Mouse (Mus musculus) layer of hippocampus, adult 18-20 months (tissue): ENCODE data around the gene Tmem38b. TPM values are rescaled to one million over a fixed set of nuclear protein-coding genes. Genes with fewer than 3 reads are reported as not detected.
"Not testable (repeated sequence)": the region's sequence is repeated elsewhere in the genome, so short reads cannot be mapped to it uniquely, and the experiment has no call there.

Experiments used
- DNase-seq, 2 experiments: peaks; one replicate each; pipeline ENCODE4 v3.0.0; 2022; ENCODE audit warnings: low spot score in 2 of 2
- long read RNA-seq: library from polyadenylated mRNA; stranded (forward); transcript quantifications from one replicate; pipeline ENCODE4 v2.0.0, GENCODE M21; 2021
- total RNA-seq, 2 experiments: library from RNA; stranded (reverse); gene quantifications; 2 replicates each; pipeline ENCODE4 v1.2.3; 2021

Tmem38b gene
- total RNA-seq, result 10 to 100 TPM; 16.9 to 19.1 TPM
- long read RNA-seq, transcript Tmem38b-201 (6 exons, 2,862 nt), result major isoform, 15 of 18 reads
- long read RNA-seq, partial matches to known transcripts, result 0 of 18 reads
- long read RNA-seq, other reads (novel, unspliced or antisense), result 3 of 18 reads

GRCm38 (mm10) chr4:53825821-53826605, at the start of gene Tmem38b:
Tmem38b (plus strand) TSS chr4:53826045.
- DNase-seq, result peak; percentile 37 to 76

DNA sequence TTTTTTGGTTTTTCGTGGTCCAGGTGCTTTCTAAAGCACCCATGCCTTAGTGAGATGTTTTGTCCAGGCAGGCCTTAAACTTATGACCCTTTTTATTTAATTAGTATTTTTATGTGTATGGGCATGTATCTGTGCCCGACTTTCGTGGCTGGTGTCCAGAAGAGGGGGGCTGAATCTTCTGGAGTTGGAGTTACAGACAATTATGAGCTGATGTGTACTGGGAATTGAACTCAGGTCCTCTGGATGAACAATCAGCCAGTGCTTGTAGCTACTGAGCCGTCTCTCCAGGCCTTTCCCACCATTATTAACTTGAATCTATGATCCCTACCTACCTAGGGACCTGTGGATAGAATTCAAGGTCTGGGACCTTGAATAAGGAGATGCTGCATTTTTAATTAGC, 44.4 kb upstream of the Tmem38b start:
- no peak for DNase-seq

DNA sequence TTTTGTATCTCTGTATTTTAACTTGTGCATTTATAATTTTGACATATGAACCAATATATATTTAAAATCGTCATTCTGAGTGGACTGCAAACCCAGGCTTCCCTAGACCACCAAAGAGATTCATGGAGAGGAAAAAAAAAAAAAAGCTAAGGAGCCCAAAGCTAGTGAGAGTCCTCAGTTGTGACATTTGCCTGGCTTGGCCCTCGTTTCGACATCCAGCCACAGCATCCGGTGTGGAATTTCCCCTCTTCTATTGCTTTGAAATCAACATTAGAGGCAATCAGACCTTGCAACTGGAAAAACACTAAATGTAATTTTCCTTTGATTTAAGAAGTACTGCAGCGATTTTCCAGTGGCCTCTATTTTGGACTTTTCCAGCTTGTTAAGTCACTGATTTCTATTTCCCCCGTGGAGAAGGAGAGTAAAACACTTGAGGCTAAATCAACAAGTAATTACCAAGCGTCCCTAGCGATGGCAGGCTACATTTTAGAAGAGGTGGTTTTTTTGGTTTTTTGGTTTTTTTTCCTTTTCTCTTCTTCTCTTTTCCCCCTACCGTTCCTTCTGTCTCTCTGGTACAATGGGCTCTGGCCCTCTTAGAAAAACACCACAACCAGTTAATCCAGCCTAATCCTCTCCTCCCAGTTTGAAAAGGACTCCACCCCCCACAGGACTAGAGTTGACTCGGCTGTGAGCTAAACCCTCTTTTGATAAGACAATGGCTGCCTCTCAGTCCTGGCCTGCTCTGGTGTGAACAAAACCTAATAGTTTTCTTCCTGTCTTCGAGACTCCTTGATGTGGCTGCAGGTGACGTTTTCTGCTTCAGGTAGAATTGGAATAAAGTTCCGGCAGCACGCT, 43.4 kb upstream of the Tmem38b start:
- DNase-seq, result no peak

DNA sequence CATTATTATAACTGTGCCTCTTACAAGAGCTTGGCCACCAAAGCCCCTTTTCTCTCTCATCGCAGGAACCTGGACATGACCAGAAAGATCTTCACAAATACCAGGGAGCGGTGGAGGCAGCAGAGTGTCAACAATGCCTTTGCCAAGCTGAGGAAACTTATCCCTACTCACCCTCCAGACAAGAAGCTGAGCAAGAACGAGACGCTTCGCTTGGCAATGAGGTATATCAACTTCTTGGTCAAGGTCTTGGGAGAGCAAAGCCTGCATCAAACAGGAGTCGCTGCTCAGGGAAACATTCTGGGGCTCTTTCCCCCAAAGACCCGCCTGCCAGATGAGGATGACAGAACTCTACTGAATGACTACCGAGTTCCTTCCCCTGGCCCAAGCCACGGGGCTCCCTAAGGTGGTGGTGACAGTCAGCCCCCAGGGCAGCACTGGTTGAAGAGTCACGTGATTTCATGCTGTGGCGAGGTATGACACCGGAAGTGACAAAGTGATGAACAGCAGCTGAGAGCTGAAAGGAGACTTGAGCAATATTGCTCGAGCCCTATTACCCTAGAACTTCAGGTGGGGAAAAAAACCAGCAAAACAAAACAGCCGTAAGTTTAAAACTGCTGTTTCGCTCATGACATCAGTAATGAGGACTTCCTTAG, 40.0 kb upstream of the Tmem38b start:
- DNase-seq, result no peak

- no peak for DNase-seq
Measured at GRCm38 (mm10) chr4:53786851-53787250, 39.0 kb upstream of the Tmem38b start.

DNA sequence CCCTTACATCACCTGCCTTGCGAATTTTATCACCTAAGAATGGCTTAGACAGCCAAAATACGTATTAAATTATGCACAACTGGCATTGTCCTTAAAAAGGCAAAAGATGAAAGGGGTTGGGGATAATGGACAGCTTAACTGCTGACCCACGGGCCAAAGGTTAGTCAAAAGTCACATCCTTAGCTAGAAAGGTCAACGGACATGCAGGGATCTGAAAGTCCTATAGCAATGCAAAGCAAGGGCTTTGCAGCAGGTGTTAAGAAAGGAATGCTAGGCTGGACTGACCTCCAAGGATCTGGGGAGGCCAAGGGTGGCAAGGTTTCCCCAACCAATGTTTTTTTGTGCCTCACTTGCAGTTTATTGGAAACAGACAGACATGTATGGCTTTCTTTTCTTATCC, 36.5 kb upstream of the Tmem38b start:
- no peak for DNase-seq

GRCm38 (mm10) chr4:53794257-53794966, 31.4 kb upstream of the Tmem38b start:
- no peak for DNase-seq

DNA sequence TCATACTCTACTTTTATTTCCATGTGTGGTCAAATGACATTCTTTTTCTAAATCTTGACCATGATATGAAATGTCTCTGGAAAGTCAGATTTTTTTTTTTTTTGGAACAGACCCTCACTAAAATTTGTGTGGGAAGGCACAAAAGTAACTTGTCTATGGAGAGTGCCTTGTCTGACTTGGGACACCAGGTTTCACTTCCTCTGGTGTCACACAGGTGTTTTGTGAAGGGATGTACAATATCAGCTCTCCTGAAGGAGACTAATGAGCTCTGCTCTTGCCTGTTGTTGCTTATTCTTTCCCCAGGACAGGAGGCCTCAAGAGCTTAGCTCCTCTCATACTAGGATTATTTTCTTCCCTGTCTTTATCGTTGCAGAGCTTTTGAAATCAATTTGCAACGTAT, 30.8 kb upstream of the Tmem38b start:
- no peak for DNase-seq

DNA sequence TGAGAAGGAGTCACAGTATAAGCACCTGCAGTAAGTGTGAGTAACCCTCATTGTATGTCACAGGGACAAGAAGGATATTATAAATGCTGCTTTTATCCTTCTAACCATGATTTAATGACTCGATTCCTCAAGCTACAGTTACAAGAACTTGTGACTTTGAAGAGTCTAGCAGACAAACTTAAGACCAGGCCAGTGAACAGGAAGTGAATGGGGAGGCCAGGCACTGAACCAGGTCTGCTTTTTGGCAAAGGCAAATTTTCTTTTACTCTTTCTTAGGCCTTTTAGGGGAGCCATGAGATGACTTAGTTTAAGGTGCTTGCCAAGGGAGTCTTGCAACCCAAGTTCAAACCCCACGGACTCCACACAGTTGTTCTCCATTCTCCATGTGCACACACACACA, 30.1 kb upstream of the Tmem38b start:
- no peak for DNase-seq

DNA sequence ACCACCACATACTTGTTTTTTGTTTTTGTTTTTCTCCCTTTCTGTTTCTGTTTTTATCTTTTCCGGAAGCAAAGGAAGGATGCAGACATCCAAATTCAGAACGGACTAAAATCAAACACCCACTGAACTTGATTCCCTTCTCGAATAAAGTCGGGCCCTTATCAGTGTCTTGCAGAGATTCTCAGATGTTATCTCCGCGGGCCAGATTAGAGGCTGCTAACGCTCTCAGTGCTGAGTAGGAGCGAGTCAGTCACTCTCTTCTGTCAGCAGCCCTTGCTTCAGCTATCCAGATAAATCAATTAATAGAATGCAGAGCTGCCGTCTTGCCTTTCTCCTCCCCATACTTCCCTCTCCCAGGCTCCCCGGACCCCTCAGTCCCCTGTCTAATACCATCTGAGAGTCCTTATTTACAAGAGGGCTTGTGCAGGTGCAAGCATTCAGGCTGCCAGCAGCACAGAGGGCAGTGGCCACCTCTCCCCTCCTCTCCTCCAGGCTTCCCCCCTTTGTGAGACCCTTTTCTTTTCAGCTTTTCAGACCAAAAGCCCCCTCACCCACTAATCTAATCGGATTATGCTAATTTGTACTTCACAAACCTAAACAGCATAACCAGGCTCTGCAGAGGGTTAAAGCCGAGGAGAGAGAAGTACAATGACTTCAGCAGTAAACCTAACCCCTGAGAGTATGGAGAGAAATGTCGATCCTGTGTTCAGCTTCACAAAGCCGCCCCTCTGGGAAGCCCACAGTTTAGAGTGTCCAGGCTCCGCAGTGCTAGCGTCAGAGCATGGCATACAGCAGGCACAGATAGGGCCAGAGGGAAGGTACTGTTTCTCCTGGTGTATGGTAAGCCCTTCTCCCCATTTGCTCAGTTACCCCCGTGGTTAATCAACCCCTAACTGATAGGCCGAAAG, 28.7 kb upstream of the Tmem38b start:
- DNase-seq, result no peak

GRCm38 (mm10) chr4:53798896-53799676, 26.8 kb upstream of the Tmem38b start:
- no peak for DNase-seq

DNA sequence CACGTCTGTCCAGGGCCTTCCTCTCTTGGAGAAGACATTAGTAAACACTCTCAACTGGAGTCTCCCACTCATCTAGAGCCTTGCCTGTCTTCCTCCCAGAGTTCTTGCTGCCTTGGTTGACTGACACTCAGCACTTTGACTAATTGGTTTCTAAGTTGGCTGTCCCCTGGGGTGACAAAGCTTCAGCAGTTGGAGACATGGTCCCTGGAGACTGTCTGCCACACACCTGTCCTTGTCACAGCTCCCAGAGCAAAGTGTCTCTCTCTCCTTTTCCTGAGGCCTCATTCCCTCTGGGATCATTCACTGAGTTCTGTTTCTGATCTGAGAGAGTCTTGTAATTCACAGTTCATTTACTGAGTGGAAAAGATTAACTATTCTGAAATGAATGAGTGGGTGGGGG, 26.1 kb upstream of the Tmem38b start:
- DNase-seq, result no peak

- not testable (repeated sequence) for DNase-seq
Measured at GRCm38 (mm10) chr4:53803674-53804073, 22.2 kb upstream of the Tmem38b start.

- DNase-seq, result not testable (repeated sequence)
Measured at GRCm38 (mm10) chr4:53806428-53806827, 19.4 kb upstream of the Tmem38b start.

DNA sequence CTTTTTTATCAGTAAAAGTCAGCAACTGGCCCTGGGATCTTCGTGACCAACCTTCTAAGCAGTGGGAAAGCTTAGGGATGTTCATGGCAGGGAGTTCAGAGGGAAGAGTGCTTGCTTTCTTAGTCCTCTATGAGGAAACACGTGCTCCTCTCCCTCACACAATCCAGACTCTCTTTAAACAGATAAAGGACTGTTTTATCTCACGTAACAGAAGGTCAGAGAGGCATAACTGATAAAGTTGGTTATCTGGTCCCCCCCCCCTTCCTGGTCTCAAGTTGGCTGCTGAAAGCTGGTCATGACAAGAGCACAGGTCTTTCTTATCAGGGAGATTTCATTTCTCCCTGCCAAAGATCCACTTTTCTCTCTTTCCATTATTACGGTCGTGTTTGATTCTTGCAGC, 7.5 kb upstream of the Tmem38b start:
- no peak for DNase-seq

- peak in 1 of 2 experiments; percentile 33 for DNase-seq
Measured at GRCm38 (mm10) chr4:53823697-53824096, 2.1 kb upstream of the Tmem38b start.

DNA sequence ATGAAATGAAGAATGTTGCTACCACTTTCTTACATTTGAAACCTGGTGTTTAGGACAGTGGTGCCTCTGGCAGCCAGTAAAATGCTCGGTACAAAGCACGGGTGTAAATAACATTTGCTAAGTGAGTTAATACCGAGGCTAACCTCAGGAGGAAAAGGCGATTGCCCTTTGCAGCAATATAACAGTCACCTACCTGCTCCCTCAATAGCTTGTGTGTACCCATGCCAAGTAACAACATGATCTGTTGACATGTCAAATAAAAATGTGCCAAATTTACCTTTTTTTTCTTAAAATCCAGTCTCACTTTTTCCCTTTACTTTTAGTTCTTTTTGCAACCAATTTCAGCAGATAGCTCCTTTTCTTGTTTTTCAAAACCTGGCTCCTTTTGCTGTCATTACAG, 1.0 kb upstream of the Tmem38b start:
- no peak for DNase-seq

DNA sequence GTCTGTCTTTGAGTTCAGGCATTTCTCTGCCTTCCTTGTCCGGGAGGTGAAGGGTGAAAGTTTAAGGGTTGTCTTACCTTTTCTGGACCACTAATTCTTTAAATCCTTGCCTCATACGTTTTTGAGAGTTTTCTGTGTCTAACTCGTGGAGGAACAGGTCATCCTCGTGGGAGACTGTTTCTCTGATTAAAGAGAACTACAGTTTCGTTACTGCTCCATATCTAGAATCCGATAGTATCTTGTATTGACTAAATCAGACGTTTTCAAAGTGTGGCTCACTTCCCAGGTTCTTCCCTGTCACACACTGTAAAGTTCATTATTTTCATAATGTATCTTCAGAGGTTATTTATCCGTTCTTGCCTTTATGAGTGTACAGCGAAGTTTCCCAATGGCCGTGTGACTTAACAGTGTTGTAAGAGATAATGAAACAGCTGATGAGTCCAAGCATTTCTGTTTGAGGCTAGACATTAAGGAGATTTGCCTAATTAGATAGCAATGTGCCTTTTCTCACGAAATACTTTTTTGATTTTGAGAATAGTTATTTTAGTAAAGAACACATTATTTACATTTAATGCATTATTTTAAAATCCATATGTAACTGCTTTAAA, 900 bp downstream of the Tmem38b start:
- DNase-seq, result peak in 1 of 2 experiments; percentile 12

GRCm38 (mm10) chr4:53827869-53828268, 2.0 kb downstream of the Tmem38b start:
- no peak for DNase-seq
